Mouse (Mus musculus) stomach, embryonic 15.5 days (tissue): ENCODE measurements around the gene Klra9. TPM values are rescaled to one million over a fixed set of nuclear protein-coding genes. Genes with fewer than 3 reads are reported as not detected.
"Not testable (repeated sequence)": the region's sequence is repeated elsewhere in the genome, so short reads cannot be mapped to it uniquely, and the experiment has no call there.

Experiments
- ATAC-seq: fragments of 200-750 bp; cut with Nextera tagmentation; 2 replicates; pipeline ENCODE4 v1.8.0; 2017; ENCODE audit warnings: low read depth, moderate number of reproducible peaks, moderate TSS enrichment; ENCODE audit not compliant: insufficient read depth, low FRiP score
- H3K27ac ChIP-seq: fragments of 300-500 bp; sonication (generic); 2 replicates; pipeline ENCODE4 v1.5.1; 2015; ENCODE audit warnings: mild to moderate bottlenecking, inconsistent platforms
- H3K27me3 ChIP-seq: fragments of 300-500 bp; sonication (generic); replicated peaks from 2 replicates; pipeline ENCODE4 v1.6.1; 2015; ENCODE audit warnings: inconsistent platforms
- H3K36me3 ChIP-seq: fragments of 300-500 bp; sonication (generic); 2 replicates; pipeline ENCODE4 v1.6.1; 2015; ENCODE audit warnings: inconsistent platforms
- H3K4me1 ChIP-seq: fragments of 300-500 bp; sonication (generic); 2 replicates; pipeline ENCODE4 v1.6.1; 2015; ENCODE audit warnings: inconsistent platforms
- H3K4me2 ChIP-seq: fragments of 300-500 bp; sonication (generic); 2 replicates; pipeline ENCODE4 v1.6.1; 2015; ENCODE audit warnings: mild to moderate bottlenecking, inconsistent platforms
- H3K4me3 ChIP-seq: fragments of 300-500 bp; sonication (generic); replicated peaks from 2 replicates; pipeline ENCODE4 v1.5.1; 2015; ENCODE audit warnings: inconsistent platforms
- H3K9ac ChIP-seq: fragments of 300-500 bp; sonication (generic); 2 replicates; pipeline ENCODE4 v1.6.1; 2015; ENCODE audit warnings: inconsistent platforms
- H3K9me3 ChIP-seq: fragments of 300-500 bp; sonication (generic); 2 replicates; pipeline ENCODE4 v1.6.1; 2016; ENCODE audit warnings: inconsistent platforms
- WGBS: fragments of 180-500 bp; shearing (Covaris S2); methylation state at CpG from one replicate; pipeline ENCODE4 v1.1.7; 2015; 5-methylcytosine and 5-hydroxymethylcytosine counted together
- polyA plus RNA-seq: library from polyadenylated mRNA; unstranded; fragments of >200 nt; fragmentation: Nextera tagmentation; extraction: Ambion mirVana; gene quantifications from 2 replicates; pipeline ENCODE4 v1.2.1, GENCODE M21; 2015

The Klra9 gene
- polyA plus RNA-seq = not detected in 2 replicates

DNA sequence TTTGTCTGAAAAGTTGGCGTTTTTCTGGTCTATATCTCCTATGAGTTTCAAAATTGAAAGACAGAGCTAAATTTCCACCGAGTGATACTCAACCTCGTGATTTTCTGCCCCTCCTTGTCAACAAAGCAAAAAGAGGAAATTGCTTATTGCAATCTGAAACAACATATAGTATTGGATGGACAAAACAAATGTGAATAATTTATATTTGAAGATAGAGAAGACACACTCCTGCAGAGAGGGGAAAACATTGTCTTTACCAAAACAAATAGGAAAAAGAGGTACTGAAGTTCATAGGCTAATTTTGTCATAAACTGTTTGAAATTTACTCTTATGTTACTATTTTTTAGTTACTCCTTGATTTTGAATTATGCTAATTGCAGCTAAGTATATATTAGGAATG, at the start of gene Klra9:
TSS of gene Klra9 (minus strand) at position 101 of the 400 bp plus-strand sequence.
- not testable (repeated sequence) for H3K4me1 ChIP-seq, H3K27me3 ChIP-seq, ATAC-seq, H3K36me3 ChIP-seq, H3K27ac ChIP-seq, H3K9me3 ChIP-seq, H3K4me3 ChIP-seq, H3K4me2 ChIP-seq, H3K9ac ChIP-seq
- WGBS = 54% methylated on average over 3 of the region's 3 CpGs

DNA sequence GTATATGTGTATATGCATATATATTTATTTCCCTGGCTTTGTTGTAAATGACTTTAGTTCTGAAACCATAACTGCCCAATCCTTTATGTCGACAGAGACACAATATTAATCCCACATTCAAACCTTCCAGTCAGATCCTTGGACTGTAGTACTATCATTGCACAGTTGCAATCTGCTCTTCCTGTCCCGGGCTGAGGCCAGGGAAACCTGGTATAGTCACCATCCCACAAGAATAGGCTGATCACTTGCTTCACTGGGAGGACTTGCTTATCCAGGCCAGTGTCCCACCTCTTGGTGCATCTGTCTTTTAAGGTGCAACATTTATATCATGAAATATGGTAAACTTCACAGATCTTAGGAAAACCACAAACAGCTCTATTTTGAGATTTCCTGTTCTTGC, 44.6 kb upstream of the Klra9 start:
- ATAC-seq = no peak

DNA sequence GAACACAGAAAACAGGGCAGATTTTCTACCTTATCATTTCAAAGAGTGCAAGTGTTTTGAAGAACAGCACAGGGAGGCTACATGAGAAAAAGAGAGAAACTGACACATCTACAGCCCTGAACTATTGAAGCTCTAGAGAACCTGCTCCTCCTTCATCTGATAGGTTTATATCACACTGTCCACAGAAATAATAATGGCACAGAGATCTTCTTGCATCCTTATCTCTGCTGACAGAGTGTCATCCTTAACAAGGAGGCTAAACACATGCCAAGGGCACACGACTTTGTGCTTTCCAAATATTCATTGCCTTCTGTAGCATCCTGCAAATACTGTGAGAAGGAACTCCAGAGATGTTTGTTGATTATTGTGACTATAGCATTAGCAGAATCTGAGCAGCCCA, 43.7 kb upstream of the Klra9 start:
- Histone ChIP-seq H3K36me3 (no peaks in the 10 kb centered on the region), H3K4me1 (no peaks in the 10 kb centered on the region), H3K27me3 (no peaks in the 10 kb centered on the region), H3K9me3 (no peaks in the 10 kb centered on the region), H3K4me2 (no peak overlapping the region), H3K4me3 (no peak overlapping the region), H3K9ac (no peak overlapping the region), H3K27ac (no peak overlapping the region)
- no peak for ATAC-seq
- 48% methylated on average over 1 of the region's 1 CpGs for WGBS

More for the DNA sequence above, 44.6 kb upstream of the Klra9 start:
- Histone ChIP-seq H3K4me1 (no peaks in the 10 kb centered on the region), H3K36me3 (no peaks in the 10 kb centered on the region), H3K27ac (no peak overlapping the region), H3K9me3 (no peaks in the 10 kb centered on the region), H3K9ac (no peak overlapping the region), H3K27me3 (no peaks in the 10 kb centered on the region), H3K4me3 (no peak overlapping the region), H3K4me2 (no peak overlapping the region)
- WGBS = 63% methylated on average over 2 of the region's 2 CpGs

DNA sequence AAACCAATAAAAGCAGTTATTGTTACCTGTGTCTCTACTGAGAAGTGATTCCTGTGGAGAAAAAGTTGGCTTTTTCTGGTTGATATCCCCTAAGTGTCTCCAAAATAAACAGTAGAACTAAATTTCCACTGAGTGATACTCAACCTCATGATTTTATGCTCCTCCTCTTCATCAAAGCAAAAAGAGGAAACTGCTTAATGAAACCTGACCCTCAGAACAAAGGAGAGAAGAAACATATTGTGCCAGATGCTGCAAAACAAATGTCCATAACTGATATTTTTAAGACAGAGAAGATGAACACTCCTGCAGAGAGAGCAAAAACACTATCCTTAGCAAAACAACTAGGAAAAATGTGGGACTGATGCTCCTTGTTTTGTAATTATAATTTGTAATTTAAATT, 40.3 kb upstream of the Klra9 start, which contains the start of gene Klra7:
TSS of gene Klra7 (minus strand) at position 101 of the 400 bp plus-strand sequence.
- Histone ChIP-seq H3K36me3 (no peaks in the 10 kb centered on the region), H3K4me3 (no peak within 1 kb of the TSS), H3K9me3 (no peaks in the 10 kb centered on the region), H3K27me3 (no peaks in the 10 kb centered on the region), H3K27ac (no peak within 1 kb of the TSS), H3K9ac (no peak within 1 kb of the TSS), H3K4me2 (no peak within 1 kb of the TSS), H3K4me1 (no peaks in the 10 kb centered on the region)
- no peak for ATAC-seq

DNA sequence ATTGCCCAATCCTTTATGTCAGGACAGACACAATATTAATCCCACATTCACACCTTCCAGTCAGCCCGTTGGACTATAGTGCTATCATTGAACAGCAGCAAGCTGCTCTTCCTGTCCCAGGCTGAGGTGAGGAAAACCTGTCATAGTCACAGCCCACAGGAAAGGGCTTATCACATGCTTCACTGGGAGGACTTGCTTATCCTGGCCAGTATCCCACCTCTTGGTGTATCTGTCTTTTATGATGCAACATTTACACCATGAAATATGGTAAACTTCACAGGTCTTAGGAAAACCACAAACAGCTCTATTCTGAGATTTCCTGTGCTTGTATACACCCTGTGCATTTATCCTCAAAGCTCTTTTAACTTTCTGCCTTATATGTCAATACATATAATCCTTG, 4.5 kb upstream of the Klra9 start:
- H3K9me3 ChIP-seq, H3K4me1 ChIP-seq, H3K9ac ChIP-seq, H3K27me3 ChIP-seq, H3K4me3 ChIP-seq, ATAC-seq, H3K27ac ChIP-seq, H3K4me2 ChIP-seq, H3K36me3 ChIP-seq: not testable (repeated sequence)
- 84% methylated on average over 1 of the region's 1 CpGs for WGBS

DNA sequence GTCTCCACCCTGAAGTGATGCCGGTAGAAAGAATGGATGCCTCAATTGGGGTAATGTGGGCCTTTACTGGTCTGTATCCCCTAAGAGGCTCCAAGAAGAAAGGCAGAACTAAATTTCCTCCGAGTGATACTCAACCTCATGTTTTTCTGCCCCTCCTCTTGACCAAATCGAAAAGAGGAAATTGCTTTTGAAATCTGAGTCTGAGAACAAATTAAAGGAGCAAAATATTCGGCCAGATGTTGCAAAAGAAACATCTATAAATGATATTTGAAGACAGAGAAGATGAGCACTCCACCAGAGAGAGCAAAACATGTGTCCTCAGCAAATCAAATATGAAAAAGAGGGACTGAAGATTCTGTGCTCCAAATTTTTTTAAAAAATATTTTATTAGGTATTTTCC, 63.1 kb downstream of the Klra9 start, which contains the start of gene Klra8:
TSS of gene Klra8 (minus strand) at position 101 of the 400 bp plus-strand sequence.
- ATAC-seq, H3K4me3 ChIP-seq: not testable (repeated sequence)
- 64% methylated on average over 4 of the region's 4 CpGs for WGBS

More for the DNA sequence above, 63.1 kb downstream of the Klra9 start, which contains the start of gene Klra8:
- not testable (repeated sequence) for H3K9ac ChIP-seq, H3K27me3 ChIP-seq, H3K36me3 ChIP-seq, H3K9me3 ChIP-seq, H3K27ac ChIP-seq, H3K4me2 ChIP-seq, H3K4me1 ChIP-seq

Other genes with a start within 250 kb of the Klra9 start
- not detected in 2 replicates for gene Klra6, start 166.2 kb downstream of the Klra9 start, polyA plus RNA-seq
- gene Klra4, start 125.8 kb downstream of the Klra9 start, polyA plus RNA-seq = not detected in 2 replicates
- not detected in 2 replicates for gene Klra8, start 63.2 kb downstream of the Klra9 start, polyA plus RNA-seq
- not detected in 2 replicates for gene Klra7, start 40.2 kb upstream of the Klra9 start, polyA plus RNA-seq
- not detected in 2 replicates for gene Klra10, start 88.8 kb upstream of the Klra9 start, polyA plus RNA-seq
- gene Klra3, start 144.5 kb upstream of the Klra9 start, polyA plus RNA-seq = not detected in 2 replicates
- not detected in 2 replicates for gene Klra1, start 193.8 kb upstream of the Klra9 start, polyA plus RNA-seq